Mouse (Mus musculus): ENCODE results near the gene Pidd1.

DNA sequence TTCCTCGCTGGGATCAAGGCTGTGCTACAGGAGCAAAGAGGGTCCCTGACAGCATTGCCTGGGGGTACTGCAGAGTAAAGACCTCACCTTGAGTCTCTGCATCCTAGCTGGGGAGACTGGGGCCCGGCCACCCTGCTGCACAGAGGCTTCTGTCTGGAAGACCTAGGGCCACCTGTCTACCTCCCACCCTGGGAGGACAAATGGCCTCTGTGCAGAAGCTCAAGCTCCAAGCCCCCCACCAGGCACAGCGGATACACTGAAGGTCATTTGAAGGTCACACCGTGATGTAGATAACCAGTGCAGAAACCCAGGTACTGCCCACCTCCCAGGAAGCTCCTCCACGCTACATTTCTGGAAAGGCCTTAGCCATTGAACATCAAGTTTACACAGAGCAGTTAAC, 15.1 kb downstream of the Pidd1 start:
- TF ChIP-seq EP300 (IDR thresholded peaks at IDR 0.05; ENCODE audit: insufficient read depth, low read depth, low read length) (no peak), CTCF (IDR thresholded peaks at IDR 0.05; ENCODE audit: low read depth, low read length) (no peak), POLR2A (IDR thresholded peaks at IDR 0.05; ENCODE audit: insufficient read depth, low read length) (no peak)
